Mouse (Mus musculus) effector memory CD4-positive, alpha-beta T cell, adult 5 months (primary cell): ENCODE measurements around the gene Tspyl1. TPM values are rescaled to one million over a fixed set of nuclear protein-coding genes. Genes with fewer than 3 reads are reported as not detected.

Experiments used
- polyA plus RNA-seq: library from polyadenylated mRNA; unstranded; fragments of 100-300 nt; shearing (Covaris generic); gene quantifications from one replicate; pipeline ENCODE4 v1.2.1, GENCODE M21; 2017

Tspyl1 gene
- 113 TPM for polyA plus RNA-seq

DNA sequence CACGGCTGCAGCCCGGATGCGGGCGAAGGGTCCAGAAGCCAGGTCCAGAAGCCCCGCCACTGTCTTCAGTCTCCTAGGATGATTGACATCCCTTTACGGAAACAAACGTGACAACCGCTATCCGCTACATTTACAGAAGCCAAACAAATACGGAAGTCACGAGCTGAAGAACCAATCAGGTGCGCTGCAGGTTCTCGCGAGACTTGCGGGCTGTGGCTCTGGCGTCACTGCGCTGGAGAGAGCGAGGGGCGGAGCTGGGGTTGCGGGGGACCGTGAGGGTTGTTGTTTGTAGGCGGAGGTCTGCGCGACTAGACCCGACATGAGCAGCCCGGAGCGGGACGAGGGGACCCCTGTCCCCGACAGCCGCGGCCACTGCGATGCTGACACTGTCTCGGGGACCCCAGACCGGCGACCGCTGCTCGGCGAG is at the start of gene Tspyl1:
TSS of gene Tspyl1 (plus strand) at position 229 of the 427 bp plus-strand sequence.

DNA sequence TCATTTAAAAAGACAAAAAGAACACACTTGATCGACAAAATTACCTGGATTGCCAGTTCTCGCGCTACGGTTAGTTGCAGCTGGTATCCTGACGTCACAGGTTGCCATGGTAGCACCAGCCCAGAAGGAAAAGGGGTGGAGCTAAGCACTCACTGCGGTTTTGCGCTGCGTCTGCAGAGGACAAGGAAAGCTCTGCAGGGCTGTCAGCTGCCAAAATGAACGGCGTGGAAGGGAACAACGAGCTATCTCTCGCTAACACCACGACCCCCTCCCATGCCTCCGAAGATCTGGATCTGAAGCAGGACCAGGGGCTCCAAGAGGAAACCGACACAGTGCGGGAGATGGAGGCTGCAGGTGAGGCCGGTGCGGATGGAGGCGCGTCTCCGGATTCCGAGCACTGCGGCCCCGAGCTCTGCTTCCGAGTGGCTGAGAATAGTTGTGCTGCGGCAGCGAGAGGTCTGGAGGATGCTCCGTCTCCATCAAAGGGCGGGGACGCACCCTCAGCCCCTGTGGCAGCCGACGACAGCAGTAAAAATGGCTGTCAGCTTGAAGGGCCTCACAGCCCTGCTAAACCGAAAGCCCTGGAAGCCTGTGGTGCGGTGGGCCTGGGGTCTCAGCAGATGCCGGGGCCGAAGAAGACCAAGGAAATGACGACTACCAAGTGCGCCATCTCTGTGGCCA is 15.4 kb downstream of the Tspyl1 start, which contains the start of gene Tspyl4:
TSS of gene Tspyl4 (plus strand) at position 144 of the 681 bp plus-strand sequence.

Other genes starting within 250 kb of the Tspyl1 start
- not detected for gene Trappc3l, start 244.6 kb upstream of the Tspyl1 start, polyA plus RNA-seq
- gene Calhm4, start 237.9 kb upstream of the Tspyl1 start, polyA plus RNA-seq: not detected
- not detected for gene Calhm5, start 185.7 kb upstream of the Tspyl1 start, polyA plus RNA-seq
- gene Calhm6, start 154.2 kb upstream of the Tspyl1 start, polyA plus RNA-seq: 9.5 TPM
- 8.8 TPM for gene Dse, start 74.5 kb upstream of the Tspyl1 start, polyA plus RNA-seq
- gene Tspyl4, start 15.3 kb downstream of the Tspyl1 start, polyA plus RNA-seq: 12.5 TPM
- gene Col10a1, start 107.8 kb downstream of the Tspyl1 start, polyA plus RNA-seq: 0.47 TPM
- 55.6 TPM for gene Nt5dc1, start 136.4 kb downstream of the Tspyl1 start, polyA plus RNA-seq
- not detected for gene Frk, start 201.2 kb downstream of the Tspyl1 start, polyA plus RNA-seq